Mouse (Mus musculus) liver, embryonic 16.5 days (tissue): Measurements from ENCODE around the gene Anp32e. TPM values are rescaled to one million over a fixed set of nuclear protein-coding genes. Genes with fewer than 3 reads are reported as not detected.
"Not testable (repeated sequence)": the region's sequence is repeated elsewhere in the genome, so short reads cannot be mapped to it uniquely, and the experiment has no call there.

Experiments used
- ATAC-seq: fragments of 200-750 bp; cut with Nextera tagmentation; 2 replicates; pipeline ENCODE4 v1.8.0; 2017; ENCODE audit warnings: low read depth, mild to moderate bottlenecking, moderate number of reproducible peaks, moderate library complexity
- H3K27ac ChIP-seq: fragments of 300-500 bp; sonication (generic); 2 replicates; pipeline ENCODE4 v1.5.1; 2014; ENCODE audit warnings: mild to moderate bottlenecking, low read length
- H3K27me3 ChIP-seq: fragments of 300-500 bp; sonication (generic); 2 replicates; pipeline ENCODE4 v1.6.1; 2014; ENCODE audit warnings: low read depth, low read length, mixed read lengths; ENCODE audit not compliant: control insufficient read depth, insufficient read depth
- H3K36me3 ChIP-seq: fragments of 300-500 bp; sonication (generic); 2 replicates; pipeline ENCODE4 v1.6.1; 2014; ENCODE audit warnings: mild to moderate bottlenecking; ENCODE audit not compliant: control insufficient read depth, insufficient read depth
- H3K4me1 ChIP-seq: fragments of 300-500 bp; sonication (generic); 2 replicates; pipeline ENCODE4 v1.6.1; 2014; ENCODE audit warnings: low read depth, low read length, mixed read lengths; ENCODE audit not compliant: control insufficient read depth
- H3K4me2 ChIP-seq: fragments of 300-500 bp; sonication (generic); 2 replicates; pipeline ENCODE4 v1.6.1; 2014; ENCODE audit warnings: low read depth, low read length, mixed read lengths
- H3K4me3 ChIP-seq: fragments of 300-500 bp; sonication (generic); 2 replicates; pipeline ENCODE4 v1.5.1; 2014; ENCODE audit warnings: low read depth, mild to moderate bottlenecking, low read length
- H3K9ac ChIP-seq: fragments of 300-500 bp; sonication (generic); 2 replicates; pipeline ENCODE4 v1.6.1; 2014; ENCODE audit warnings: low read depth, low read length
- H3K9me3 ChIP-seq: fragments of 300-500 bp; sonication (generic); replicated peaks from 2 replicates; pipeline ENCODE4 v1.6.1; 2016; ENCODE audit warnings: low read length; ENCODE audit not compliant: control insufficient read depth
- WGBS: fragments of 180-500 bp; shearing (Covaris S2); extraction: QIAGEN DNeasy Blood & Tissue Kit; methylation state at CpG from one replicate; pipeline ENCODE4 v1.1.7; 2014; ENCODE audit not compliant: insufficient replicate concordance; 5-methylcytosine and 5-hydroxymethylcytosine counted together
- polyA plus RNA-seq: library from polyadenylated mRNA; unstranded; fragments of >200 nt; fragmentation: Nextera tagmentation; extraction: Ambion mirVana; gene quantifications from 2 replicates; pipeline ENCODE4 v1.2.1, GENCODE M21; 2015

The Anp32e gene
- polyA plus RNA-seq, 1 experiment from 2014 or later = 118 TPM

GRCm38 (mm10) chr3:95916760-95917159, 12.3 kb upstream of the Anp32e start:
- H3K4me2 ChIP-seq = no peak overlapping the region
- WGBS = 53% methylated on average over 7 of the region's 7 CpGs
- H3K9ac ChIP-seq = no peak overlapping the region
- no peak for ATAC-seq
- H3K36me3 ChIP-seq = no peaks in the 10 kb centered on the region
- H3K9me3 ChIP-seq = no peaks in the 10 kb centered on the region
- H3K27ac ChIP-seq = no peak overlapping the region
- no peaks in the 10 kb centered on the region for H3K27me3 ChIP-seq
- no peaks in the 10 kb centered on the region; the same call in 1 of the 2 replicates for H3K4me1 ChIP-seq
- no peak overlapping the region for H3K4me3 ChIP-seq

- not testable (repeated sequence) for H3K9ac ChIP-seq, ATAC-seq, H3K4me1 ChIP-seq, H3K9me3 ChIP-seq, H3K27me3 ChIP-seq, H3K36me3 ChIP-seq, H3K4me3 ChIP-seq, H3K27ac ChIP-seq, H3K4me2 ChIP-seq
- WGBS = 67% methylated on average over 2 of the region's 2 CpGs
These were observed 8.5 kb upstream of the Anp32e start for GRCm38 (mm10) chr3:95920532-95920931.

- H3K4me3 ChIP-seq, H3K4me2 ChIP-seq, H3K27ac ChIP-seq, ATAC-seq, H3K27me3 ChIP-seq, H3K9me3 ChIP-seq, H3K4me1 ChIP-seq, H3K9ac ChIP-seq, H3K36me3 ChIP-seq: not testable (repeated sequence)
- WGBS = 52% methylated on average over 7 of the region's 7 CpGs
These were observed 5.6 kb upstream of the Anp32e start for GRCm38 (mm10) chr3:95923429-95923828.

- no peak overlapping the region for H3K4me3 ChIP-seq
- no peaks in the 10 kb centered on the region for H3K9me3 ChIP-seq
- no peaks in the 10 kb centered on the region for H3K36me3 ChIP-seq
- WGBS = 29% methylated on average over 4 of the region's 4 CpGs
- H3K9ac ChIP-seq = no peak overlapping the region
- ATAC-seq = no peak
- H3K4me2 ChIP-seq = no peak overlapping the region
- H3K27me3 ChIP-seq = no peaks in the 10 kb centered on the region
- H3K27ac ChIP-seq = no peak overlapping the region
- peaks cover 6% of the 10 kb centered on the region for H3K4me1 ChIP-seq
These were observed 4.9 kb upstream of the Anp32e start for GRCm38 (mm10) chr3:95924185-95924584.

- ATAC-seq = no peak
These were observed 4.0 kb upstream of the Anp32e start for GRCm38 (mm10) chr3:95925087-95925486.

GRCm38 (mm10) chr3:95928261-95928657, 787 bp upstream of the Anp32e start:
- H3K4me1 ChIP-seq = peaks cover 26% of the 10 kb centered on the region
- peak overlapping the region; percentile 73 for H3K4me2 ChIP-seq
- peak overlapping the region; percentile 66 for H3K4me3 ChIP-seq
- no peak for ATAC-seq
- H3K27ac ChIP-seq = peak overlapping the region; percentile 89
- 44% methylated on average over 6 of the region's 6 CpGs for WGBS
- no peaks in the 10 kb centered on the region for H3K27me3 ChIP-seq
- no peaks in the 10 kb centered on the region for H3K9me3 ChIP-seq
- H3K9ac ChIP-seq = peak overlapping the region; percentile 75
- peaks cover under 1% of the 10 kb centered on the region; the same call in 1 of the 2 replicates for H3K36me3 ChIP-seq

More at GRCm38 (mm10) chr3:95925087-95925486, 4.0 kb upstream of the Anp32e start:
- H3K9ac ChIP-seq = no peak overlapping the region
- 64% methylated on average over 5 of the region's 5 CpGs for WGBS
- H3K27ac ChIP-seq = no peak overlapping the region
- H3K27me3 ChIP-seq = no peaks in the 10 kb centered on the region
- no peak overlapping the region for H3K4me2 ChIP-seq
- H3K4me3 ChIP-seq = no peak overlapping the region
- H3K36me3 ChIP-seq = no peaks in the 10 kb centered on the region
- H3K4me1 ChIP-seq = peaks cover 6% of the 10 kb centered on the region
- no peaks in the 10 kb centered on the region for H3K9me3 ChIP-seq

GRCm38 (mm10) chr3:95929581-95930470, 780 bp downstream of the Anp32e start:
- Histone ChIP-seq H3K27ac (peak overlapping the region; percentile 90), H3K36me3 (peaks cover 15% of the 10 kb centered on the region), H3K27me3 (no peaks in the 10 kb centered on the region), H3K4me2 (peak overlapping the region; percentile 74), H3K9ac (peak overlapping the region; percentile 98), H3K4me1 (peaks cover 26% of the 10 kb centered on the region), H3K4me3 (peak overlapping the region; percentile 94), H3K9me3 (no peaks in the 10 kb centered on the region)
- WGBS = under 1% methylated on average over 101 of the region's 105 CpGs
- no peak for ATAC-seq

- peaks cover 20% of the 10 kb centered on the region for H3K36me3 ChIP-seq
- H3K9ac ChIP-seq = peak overlapping the region; percentile 98
- H3K9me3 ChIP-seq = no peaks in the 10 kb centered on the region
- no peaks in the 10 kb centered on the region for H3K27me3 ChIP-seq
- H3K4me1 ChIP-seq = peaks cover 26% of the 10 kb centered on the region
- peak overlapping the region; percentile 94 for H3K4me3 ChIP-seq
- WGBS = 1% methylated on average over 5 of the region's 5 CpGs
- no peak for ATAC-seq
- H3K4me2 ChIP-seq = peak overlapping the region; percentile 74
- peak overlapping the region; percentile 90 for H3K27ac ChIP-seq
These were observed 1.4 kb downstream of the Anp32e start for GRCm38 (mm10) chr3:95930471-95930789.

- 78% methylated on average over 1 of the region's 1 CpGs for WGBS
- ATAC-seq = no peak
- Histone ChIP-seq H3K4me2 (peak overlapping the region; percentile 74), H3K4me1 (peaks cover 26% of the 10 kb centered on the region), H3K4me3 (peak overlapping the region; percentile 94; the same call in 1 of the 2 replicates), H3K9me3 (no peaks in the 10 kb centered on the region), H3K9ac (no peak overlapping the region; the same call in 1 of the 2 replicates), H3K27me3 (no peaks in the 10 kb centered on the region), H3K27ac (no peak overlapping the region), H3K36me3 (peaks cover 24% of the 10 kb centered on the region)
These were observed 2.4 kb downstream of the Anp32e start for GRCm38 (mm10) chr3:95931471-95931870.
